Mouse (Mus musculus) 416B (cell line): ENCODE results near the gene Serpina1f.
"Not testable (repeated sequence)": the region's sequence is repeated elsewhere in the genome, so short reads cannot be mapped to it uniquely, and the experiment has no call there.

Experiments used
- DNase-seq: peaks from one replicate; pipeline ENCODE4 v3.0.0; 2011; ENCODE audit warnings: low read depth

Serpina1f gene

GRCm38 (mm10) chr12:103695429-103695828, at the start of gene Serpina1f:
Gene Serpina1f (minus strand): TSS chr12:103695529.
- DNase-seq: no peak

GRCm38 (mm10) chr12:103737791-103738580, 42.7 kb upstream of the Serpina1f start:
- not testable (repeated sequence) for DNase-seq

DNA sequence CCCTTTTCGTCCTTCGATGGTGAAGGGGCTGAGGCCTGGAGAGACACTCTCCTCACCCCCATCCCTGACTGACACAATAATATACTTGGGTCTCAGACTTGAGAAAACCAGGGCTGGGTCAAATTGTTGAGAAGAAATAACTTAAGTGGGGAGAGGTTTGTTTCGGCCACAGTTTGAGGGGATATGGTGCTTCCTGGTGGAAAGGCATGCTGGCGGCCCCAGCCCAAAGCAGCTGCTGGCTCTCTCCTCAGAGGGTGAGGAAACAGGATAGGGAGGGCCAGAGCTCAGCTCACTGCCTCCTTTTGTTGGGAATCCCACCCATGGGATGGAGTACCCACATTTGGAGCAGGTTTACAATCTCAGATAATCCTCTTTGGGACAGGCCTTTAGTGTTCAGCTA, 40.2 kb upstream of the Serpina1f start:
- DNase-seq: not testable (repeated sequence)

DNA sequence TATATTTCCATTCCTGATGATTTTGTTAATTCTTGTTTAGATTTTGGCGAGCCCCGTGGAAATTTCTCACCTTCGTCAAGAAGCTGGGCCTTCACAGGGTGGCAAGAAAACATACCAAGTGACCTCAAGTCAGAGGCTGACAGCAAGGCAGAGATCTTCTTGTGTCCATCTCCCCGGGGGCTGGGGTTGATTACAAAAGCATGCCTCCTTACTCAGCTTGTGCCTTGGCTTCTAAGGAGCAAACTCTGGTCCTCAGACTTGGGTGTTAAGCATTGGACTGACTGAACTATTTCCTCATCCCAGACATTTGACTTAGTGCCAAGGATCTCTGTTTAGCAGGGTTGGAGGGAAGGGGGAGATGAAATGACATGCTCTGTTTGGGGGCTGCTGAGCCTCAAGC, 39.8 kb upstream of the Serpina1f start:
- DNase-seq: not testable (repeated sequence)

- peak; percentile 8 for DNase-seq
Observed at GRCm38 (mm10) chr12:103711537-103711936, 16.2 kb upstream of the Serpina1f start.

DNA sequence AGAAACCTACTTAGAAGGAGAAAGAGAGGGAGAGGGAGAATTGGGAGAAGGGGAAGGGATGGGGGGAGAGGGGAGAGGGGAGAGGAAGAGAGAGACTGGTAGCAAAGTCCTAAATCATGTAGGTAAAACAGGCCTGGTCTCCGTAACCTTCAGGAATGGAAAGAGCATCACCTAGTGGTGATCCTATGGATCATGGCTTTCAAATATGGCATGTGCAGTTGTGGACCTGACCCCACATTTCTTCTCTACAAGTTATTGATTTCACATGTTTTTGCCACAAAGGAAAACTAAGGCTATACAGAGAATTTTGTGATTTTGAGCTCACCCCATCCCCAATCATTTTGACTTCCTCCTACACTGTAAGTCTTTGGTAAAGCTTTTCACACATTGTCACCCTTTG, 15.1 kb upstream of the Serpina1f start:
- DNase-seq: peak; percentile 9

- DNase-seq: no peak
Observed at GRCm38 (mm10) chr12:103706113-103706512, 10.8 kb upstream of the Serpina1f start.

GRCm38 (mm10) chr12:103705547-103705946, 10.2 kb upstream of the Serpina1f start:
- DNase-seq: no peak

GRCm38 (mm10) chr12:103700144-103700750, 4.9 kb upstream of the Serpina1f start:
- DNase-seq: no peak

GRCm38 (mm10) chr12:103688221-103688814, 7.0 kb downstream of the Serpina1f start:
- no peak for DNase-seq

- DNase-seq: no peak
Observed at GRCm38 (mm10) chr12:103687021-103687420, 8.3 kb downstream of the Serpina1f start.

DNA sequence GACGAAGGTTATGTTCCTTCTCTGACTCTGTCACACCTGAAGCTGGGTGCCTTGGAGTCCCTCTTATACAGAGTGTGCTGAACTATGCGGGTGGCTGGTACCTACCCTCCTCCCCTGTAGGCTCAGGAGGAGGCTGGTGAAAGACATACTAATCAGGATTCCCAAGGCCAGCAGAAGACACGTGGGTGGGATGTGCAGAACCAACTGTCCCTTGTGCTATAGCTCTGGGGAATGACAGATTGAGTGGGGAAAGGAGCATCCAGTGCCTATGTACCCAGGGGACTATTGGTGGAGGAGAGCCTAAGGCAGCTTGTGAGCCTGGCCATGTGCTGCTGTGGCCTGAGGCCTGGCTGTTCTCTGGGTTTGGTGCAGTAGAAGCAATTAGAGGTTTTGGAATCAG, 9.3 kb downstream of the Serpina1f start:
- no peak for DNase-seq

GRCm38 (mm10) chr12:103685386-103685785, 9.9 kb downstream of the Serpina1f start:
- no peak for DNase-seq

DNA sequence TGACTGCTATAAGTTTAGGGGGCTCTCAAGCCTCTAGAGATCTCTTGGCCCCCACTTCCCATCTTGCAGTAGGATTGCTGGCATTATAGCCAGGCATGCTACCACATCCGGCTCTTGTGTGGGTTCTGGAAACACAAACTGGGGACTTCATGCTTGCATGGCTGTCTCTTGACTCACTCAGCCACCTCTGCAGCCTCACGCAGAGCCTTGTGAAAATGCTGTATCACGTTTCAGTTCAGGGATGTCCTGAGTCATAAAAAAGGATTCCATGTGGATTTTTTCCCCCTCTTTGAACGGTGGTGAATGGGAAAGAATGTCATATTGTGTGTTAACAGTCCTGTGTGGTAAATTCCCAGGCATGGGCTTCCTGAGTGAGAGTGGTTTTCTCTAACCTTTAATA, 11.6 kb downstream of the Serpina1f start:
- no peak for DNase-seq

DNA sequence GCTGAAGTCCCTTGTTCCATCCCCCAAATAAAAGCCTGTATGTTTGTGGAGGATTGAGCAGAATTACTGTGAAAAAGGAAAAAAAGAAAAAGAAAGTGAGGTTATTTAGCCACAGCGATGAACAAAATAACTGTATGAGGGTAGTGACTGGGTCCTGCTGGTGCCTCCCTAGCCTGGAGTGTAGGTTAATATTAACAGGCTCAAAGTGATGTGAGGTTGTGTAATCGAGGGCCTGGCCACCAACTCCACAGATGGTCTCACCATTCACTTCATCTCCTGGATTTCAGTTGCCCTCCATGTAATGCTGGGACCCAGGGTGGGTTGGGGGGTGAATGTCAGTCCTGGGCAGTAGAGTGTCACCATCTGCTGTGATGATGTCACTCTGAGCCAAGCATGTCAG, 13.6 kb downstream of the Serpina1f start:
- no peak for DNase-seq

GRCm38 (mm10) chr12:103681169-103681568, 14.2 kb downstream of the Serpina1f start:
- DNase-seq: no peak

- not testable (repeated sequence) for DNase-seq
Observed at GRCm38 (mm10) chr12:103679853-103680252, 15.5 kb downstream of the Serpina1f start.

DNA sequence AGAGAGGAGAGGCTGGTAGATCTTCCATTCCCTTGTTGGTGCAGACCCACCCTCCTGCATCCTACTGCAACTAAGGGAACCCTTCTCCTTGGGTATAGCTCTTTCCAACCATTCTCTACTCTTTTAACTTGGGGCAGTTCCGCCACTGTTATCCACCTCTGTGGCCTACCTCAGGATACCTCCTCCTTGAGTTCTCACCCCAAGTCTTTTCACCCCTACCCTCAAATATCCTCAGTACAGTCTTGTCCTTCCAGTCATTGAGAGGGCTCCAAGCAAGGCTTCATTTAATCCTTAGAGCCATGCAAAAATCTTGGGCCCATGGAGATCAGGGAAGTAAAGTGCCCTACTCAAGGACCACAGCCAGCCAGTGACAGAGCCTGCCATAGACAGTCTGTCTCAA, 19.3 kb downstream of the Serpina1f start, which contains the start of gene Serpina16:
Serpina16 (minus strand) TSS at position 101 of the 400 bp plus-strand sequence.
- DNase-seq: no peak

DNA sequence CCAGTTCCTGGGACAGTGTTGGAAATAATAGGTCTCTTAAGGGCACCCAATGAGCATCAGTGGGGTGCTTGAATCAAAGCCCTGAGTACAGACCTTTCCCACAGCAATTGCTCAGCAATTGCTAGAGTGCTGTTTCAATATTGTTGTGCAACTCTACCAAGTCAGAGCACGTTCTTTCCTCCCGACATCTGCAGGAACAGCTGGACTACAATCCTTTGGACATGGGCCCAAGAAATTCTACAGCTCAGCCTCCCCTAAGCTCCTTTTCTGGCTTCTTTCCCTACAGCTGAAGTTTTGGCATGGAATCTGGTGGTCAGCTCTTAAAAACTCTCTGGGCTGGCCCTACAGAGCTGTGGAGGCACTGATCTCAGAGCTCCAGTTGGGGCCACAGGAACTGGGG, 22.1 kb downstream of the Serpina1f start:
- no peak for DNase-seq

- no peak for DNase-seq
Observed at GRCm38 (mm10) chr12:103671483-103671882, 23.8 kb downstream of the Serpina1f start.

DNA sequence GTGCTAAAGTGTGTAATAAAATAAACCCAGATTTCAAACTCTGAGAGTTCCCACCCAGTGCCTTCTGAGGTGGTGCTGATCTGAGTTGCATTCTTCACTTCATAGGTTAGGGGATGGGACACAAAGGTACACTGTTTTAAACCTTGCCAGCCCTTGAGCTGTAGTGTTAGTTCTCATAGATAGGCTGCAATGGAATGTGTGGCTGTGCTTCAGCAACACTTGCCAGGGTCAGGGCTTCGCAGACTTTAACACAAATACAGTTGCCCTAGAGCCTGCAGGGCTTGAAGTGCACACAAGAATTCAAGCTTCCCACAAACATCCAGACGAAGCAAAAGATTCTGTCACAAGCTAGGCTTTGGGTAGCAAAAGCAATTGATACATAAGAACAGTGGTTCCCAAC, 24.4 kb downstream of the Serpina1f start:
- no peak for DNase-seq

GRCm38 (mm10) chr12:103670344-103670743, 25.0 kb downstream of the Serpina1f start:
- DNase-seq: no peak

- no peak for DNase-seq
Observed at GRCm38 (mm10) chr12:103665286-103665685, 30.0 kb downstream of the Serpina1f start.
